Mouse (Mus musculus) limb, embryonic 12.5 days (tissue): Measurements from ENCODE around the gene Tmem184b. TPM values are rescaled to one million over a fixed set of nuclear protein-coding genes. Genes with fewer than 3 reads are reported as not detected.

Experiments
- ATAC-seq: fragments of 200-750 bp; cut with Nextera tagmentation; 2 replicates; pipeline ENCODE4 v1.8.0; 2017; ENCODE audit warnings: low read depth, moderate TSS enrichment; ENCODE audit not compliant: insufficient number of reproducible peaks, insufficient read depth, low FRiP score, low TSS enrichment
- H3K27ac ChIP-seq: fragments of 300-500 bp; sonication (generic); 2 replicates; pipeline ENCODE4 v1.5.1; 2016; ENCODE audit warnings: mild to moderate bottlenecking, moderate library complexity
- H3K27me3 ChIP-seq: fragments of 300-500 bp; sonication (generic); 2 replicates; pipeline ENCODE4 v1.6.1; 2016; ENCODE audit warnings: mild to moderate bottlenecking, moderate library complexity
- H3K36me3 ChIP-seq: fragments of 300-500 bp; sonication (generic); 2 replicates; pipeline ENCODE4 v1.6.1; 2016; ENCODE audit warnings: mild to moderate bottlenecking, moderate library complexity
- H3K4me1 ChIP-seq: fragments of 300-500 bp; sonication (generic); replicated peaks from 2 replicates; pipeline ENCODE4 v1.6.1; 2016
- H3K4me2 ChIP-seq: fragments of 300-500 bp; sonication (generic); 2 replicates; pipeline ENCODE4 v1.6.1; 2016; ENCODE audit warnings: mild to moderate bottlenecking, moderate library complexity
- H3K4me3 ChIP-seq: fragments of 300-500 bp; sonication (generic); replicated peaks from 2 replicates; pipeline ENCODE4 v1.5.1; 2016; ENCODE audit warnings: mild to moderate bottlenecking
- H3K9ac ChIP-seq: fragments of 300-500 bp; sonication (generic); replicated peaks from 2 replicates; pipeline ENCODE4 v1.6.1; 2016; ENCODE audit warnings: mild to moderate bottlenecking, moderate library complexity
- H3K9me3 ChIP-seq: fragments of 300-500 bp; sonication (generic); 2 replicates; pipeline ENCODE4 v1.6.1; 2016; ENCODE audit warnings: mild to moderate bottlenecking, moderate library complexity
- WGBS: fragments of 180-500 bp; shearing (Covaris S2); methylation state at CpG from one replicate; pipeline ENCODE4 v1.1.7; 2016; 5-methylcytosine and 5-hydroxymethylcytosine counted together
- microRNA counts: library from miRNA; unstranded; fragments of <30 nt; microRNA quantifications from one replicate; lab custom pipeline; 2017
- microRNA-seq: library from miRNA; unstranded; fragments of <30 nt; microRNA quantifications from one replicate; pipeline ENCODE4, GENCODE M21; 2017
- polyA plus RNA-seq: library from polyadenylated mRNA; unstranded; fragments of >200 nt; fragmentation: Nextera tagmentation; extraction: Ambion mirVana; gene quantifications from 2 replicates; pipeline ENCODE4 v1.2.1, GENCODE M21; 2016

Tmem184b gene
- polyA plus RNA-seq, 1 experiment from 2014 or later: 54.7 TPM

DNA sequence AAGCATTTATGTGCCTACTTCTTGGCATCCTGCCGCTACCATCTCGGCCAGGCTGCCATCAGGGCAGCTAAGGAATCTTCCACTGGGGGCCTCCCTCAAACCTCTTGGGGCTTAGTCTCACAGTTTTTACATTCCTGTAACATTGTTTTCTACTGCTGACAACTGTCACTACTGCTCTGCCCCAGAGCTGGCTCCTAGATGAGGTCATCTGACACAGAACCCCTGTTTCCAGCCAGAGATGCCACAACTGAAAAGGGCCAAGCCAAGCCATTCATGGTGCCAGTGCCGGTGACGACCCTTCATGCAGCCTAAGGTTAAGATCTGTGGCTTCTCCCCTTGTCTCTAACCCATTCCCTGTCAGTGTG, 79.6 kb downstream of the Tmem184b start:
- ATAC-seq: no peak
- Histone ChIP-seq H3K4me1 (peaks cover 34% of the 10 kb centered on the region), H3K4me2 (no peak overlapping the region), H3K4me3 (no peak overlapping the region), H3K9me3 (no peaks in the 10 kb centered on the region), H3K36me3 (no peaks in the 10 kb centered on the region), H3K27ac (peak overlapping the region; percentile 74), H3K9ac (no peak overlapping the region), H3K27me3 (no peaks in the 10 kb centered on the region)
- 72% methylated on average over 4 of the region's 4 CpGs for WGBS

DNA sequence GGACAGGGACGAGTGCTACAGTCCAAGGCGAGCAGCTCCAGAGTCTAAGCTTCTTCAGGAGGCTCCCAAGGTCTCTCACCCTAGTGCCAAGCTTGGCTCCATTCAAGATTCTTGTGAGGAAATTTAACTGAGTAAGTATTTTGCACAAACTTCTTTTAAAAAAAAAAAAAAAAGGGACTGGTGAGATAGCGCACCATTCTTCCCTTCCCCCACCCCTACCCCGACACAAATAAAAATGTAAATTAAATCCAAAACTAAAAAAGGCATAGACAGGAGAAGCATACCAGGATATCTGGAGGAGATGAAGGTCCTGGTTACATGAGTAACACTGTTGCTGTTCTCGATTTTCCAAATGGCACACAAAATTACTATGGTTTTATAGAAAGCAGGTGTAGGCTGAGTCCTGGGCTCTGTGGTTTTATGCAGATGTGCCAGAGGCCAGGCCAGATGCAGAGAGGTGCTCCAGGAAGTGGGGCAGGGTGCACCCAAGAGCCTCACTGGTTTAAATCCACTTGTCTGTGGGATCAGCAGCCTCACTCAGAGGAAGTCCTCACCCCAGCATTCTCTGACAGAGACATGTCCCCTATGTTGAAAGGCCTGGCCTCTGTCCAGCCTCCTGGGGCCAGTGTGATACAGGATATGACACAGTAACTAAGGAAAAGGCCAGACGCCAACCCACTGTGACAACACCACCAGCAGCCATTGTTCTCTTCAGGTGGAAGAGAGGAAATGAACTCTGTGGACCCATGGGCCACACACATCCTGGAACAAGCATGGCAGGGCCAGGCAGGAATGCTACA, 80.2 kb downstream of the Tmem184b start:
- WGBS: 69% methylated on average over 6 of the region's 6 CpGs
- H3K4me2 ChIP-seq: no peak overlapping the region
- no peak overlapping the region for H3K4me3 ChIP-seq
- H3K27ac ChIP-seq: peak overlapping the region; percentile 74
- no peaks in the 10 kb centered on the region for H3K36me3 ChIP-seq
- H3K4me1 ChIP-seq: peaks cover 34% of the 10 kb centered on the region
- H3K9ac ChIP-seq: no peak overlapping the region; the same call in 1 of the 2 replicates
- no peaks in the 10 kb centered on the region for H3K9me3 ChIP-seq
- no peaks in the 10 kb centered on the region for H3K27me3 ChIP-seq
- no peak for ATAC-seq

DNA sequence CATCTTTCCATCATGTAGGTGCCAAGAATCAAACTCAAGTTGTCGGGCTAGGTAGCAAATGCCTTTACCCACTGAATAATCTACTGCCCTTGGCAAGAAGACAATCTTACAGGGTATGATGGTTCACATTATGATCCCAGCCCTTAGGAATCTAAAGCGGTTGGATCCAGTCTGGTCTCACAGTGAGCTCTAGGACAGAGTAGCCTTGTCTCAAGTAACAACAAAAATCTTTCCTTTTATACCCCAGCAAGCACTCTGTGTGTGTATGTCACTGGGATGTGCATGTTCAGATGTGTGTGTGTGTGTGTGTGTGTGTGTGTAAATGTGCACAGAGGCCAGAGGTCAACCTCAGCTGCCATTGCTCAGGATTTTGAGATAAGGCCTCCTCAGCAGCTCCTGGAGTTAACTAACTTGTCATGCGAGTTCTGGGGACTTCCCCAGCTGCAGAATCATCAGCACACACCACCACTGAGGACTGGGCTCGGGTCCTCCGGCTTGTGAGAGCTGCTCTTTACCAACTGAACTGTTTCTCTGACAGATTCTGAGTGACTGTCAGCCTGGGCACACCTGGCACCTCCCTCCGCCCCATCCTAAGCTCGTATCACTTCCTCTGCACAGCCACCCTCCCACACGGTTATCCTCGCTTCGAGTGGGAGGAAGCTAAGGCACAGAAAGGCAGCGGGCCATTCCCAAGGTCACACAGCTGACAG, 80.9 kb downstream of the Tmem184b start:
- 71% methylated on average over 11 of the region's 11 CpGs for WGBS
- H3K4me2 ChIP-seq: no peak overlapping the region
- ATAC-seq: no peak
- H3K4me1 ChIP-seq: peaks cover 32% of the 10 kb centered on the region
- H3K27me3 ChIP-seq: no peaks in the 10 kb centered on the region
- H3K9ac ChIP-seq: no peak overlapping the region
- peak overlapping the region; percentile 35; the same call in 1 of the 2 replicates for H3K27ac ChIP-seq
- 0 out of 2 replicates have a peak, but pooled peaks cover 2% of the 10 kb centered on the region for H3K36me3 ChIP-seq
- H3K9me3 ChIP-seq: no peaks in the 10 kb centered on the region
- no peak overlapping the region for H3K4me3 ChIP-seq

DNA sequence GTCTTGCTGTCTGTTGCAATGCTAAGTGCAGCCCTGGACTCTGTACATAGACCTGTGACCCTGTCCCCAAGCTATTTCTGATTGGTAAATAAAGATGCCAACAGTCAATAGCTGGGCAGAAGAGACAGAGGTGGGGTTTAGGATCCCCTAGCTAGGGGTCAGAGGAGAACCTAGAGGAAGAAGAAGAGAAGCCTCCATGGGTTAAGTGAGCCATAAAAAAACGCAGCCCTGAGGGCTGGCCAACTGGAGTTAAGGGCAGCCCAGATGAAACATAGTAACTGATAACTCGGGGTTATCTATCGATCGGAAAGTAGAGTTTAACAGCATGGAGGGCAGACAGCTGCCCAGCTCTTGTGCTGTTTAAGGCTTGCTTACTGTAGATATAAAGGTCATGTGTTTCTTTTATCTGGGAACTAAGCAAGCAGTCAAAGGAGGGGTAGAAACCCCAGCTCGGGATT, 81.6 kb downstream of the Tmem184b start:
- WGBS: 77% methylated on average over 5 of the region's 5 CpGs
- Histone ChIP-seq H3K27ac (no peak overlapping the region), H3K4me1 (peaks cover 25% of the 10 kb centered on the region), H3K9me3 (no peaks in the 10 kb centered on the region), H3K4me2 (no peak overlapping the region), H3K4me3 (no peak overlapping the region), H3K36me3 (0 out of 2 replicates have a peak, but pooled peaks cover 6% of the 10 kb centered on the region), H3K27me3 (no peaks in the 10 kb centered on the region), H3K9ac (no peak overlapping the region)
- ATAC-seq: no peak

DNA sequence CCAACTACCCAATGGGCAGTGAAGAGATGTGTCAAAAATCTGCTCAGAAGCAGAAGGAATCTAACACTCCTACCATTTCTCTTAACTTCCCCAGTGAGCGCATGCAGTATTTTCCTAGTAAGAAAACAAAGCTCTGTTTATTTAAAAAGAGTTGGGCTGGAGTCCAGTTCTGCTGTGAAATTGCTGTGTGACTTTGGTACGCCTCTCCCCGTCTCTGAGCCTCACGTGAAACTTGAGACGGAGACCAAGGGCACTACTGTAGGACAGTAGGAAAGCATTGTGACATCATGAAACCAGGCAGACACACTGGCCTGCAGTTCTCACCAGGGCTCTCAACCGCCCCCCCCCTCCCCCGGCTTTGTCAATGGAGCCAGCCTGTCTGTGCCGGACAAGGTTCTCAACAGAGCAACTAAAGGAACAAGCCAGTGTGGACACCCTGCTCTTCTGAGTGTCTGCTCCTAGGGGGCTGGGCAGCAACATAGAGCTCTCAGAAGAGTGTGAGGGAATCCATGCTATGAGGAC, 89.5 kb downstream of the Tmem184b start:
- H3K36me3 ChIP-seq: peaks cover 18% of the 10 kb centered on the region
- no peak overlapping the region for H3K4me2 ChIP-seq
- no peak overlapping the region for H3K4me3 ChIP-seq
- no peaks in the 10 kb centered on the region for H3K4me1 ChIP-seq
- no peaks in the 10 kb centered on the region for H3K9me3 ChIP-seq
- ATAC-seq: no peak
- H3K27ac ChIP-seq: no peak overlapping the region
- WGBS: 78% methylated on average over 8 of the region's 8 CpGs
- no peak overlapping the region for H3K9ac ChIP-seq
- no peaks in the 10 kb centered on the region for H3K27me3 ChIP-seq

MicroRNAs within 50 kb of the gene (microRNA counts, 519-probe panel; counts per million panel counts)
- microRNA mmu-miR-1943 (lab: Ali Mortazavi, UCI): not detected

Small RNA genes lying within 50 kb of the gene (microRNA-seq; reads per million reads assigned to microRNA genes)
- 1.4 reads per million for gene Mir1943

Other genes with a start within 250 kb of the Tmem184b start
- gene Sox10, start 238.3 kb downstream of the Tmem184b start, polyA plus RNA-seq: 4.1 and 4.4 TPM in 2 replicates
- gene Pick1, start 174.4 kb downstream of the Tmem184b start, polyA plus RNA-seq: 53.7 and 55.5 TPM in 2 replicates
- 0.68 and 0.76 TPM in 2 replicates for gene Gm49486, start 174.2 kb downstream of the Tmem184b start, polyA plus RNA-seq
- 0.30 and 0.42 TPM in 2 replicates for gene Slc16a8, start 148.8 kb downstream of the Tmem184b start, polyA plus RNA-seq
- 8.6 and 10.0 TPM in 2 replicates for gene Baiap2l2, start 118.0 kb downstream of the Tmem184b start, polyA plus RNA-seq
- 11.0 and 11.9 TPM in 2 replicates for gene Pla2g6, start 75.2 kb downstream of the Tmem184b start, polyA plus RNA-seq
- gene Maff, start 56.9 kb downstream of the Tmem184b start, polyA plus RNA-seq: 1.5 and 2.0 TPM in 2 replicates
- gene Csnk1e, start 52.0 kb upstream of the Tmem184b start, polyA plus RNA-seq: 148 and 158 TPM in 2 replicates
- gene Kcnj4, start 101.7 kb upstream of the Tmem184b start, polyA plus RNA-seq: not detected in 2 replicates
- gene Kdelr3, start 112.8 kb upstream of the Tmem184b start, polyA plus RNA-seq: 35.9 and 42.8 TPM in 2 replicates
- 67.4 and 68.6 TPM in 2 replicates for gene Ddx17, start 143.2 kb upstream of the Tmem184b start, polyA plus RNA-seq
- gene Dmc1, start 201.5 kb upstream of the Tmem184b start, polyA plus RNA-seq: 2.0 and 2.1 TPM in 2 replicates